Mouse (Mus musculus) frontal cortex, postnatal 10 days (tissue): Measurements from ENCODE around the gene Cacna1h.

Experiments used
- DNase-seq, 2 experiments: peaks; one replicate each; pipeline ENCODE4 v3.0.0; 2022; ENCODE audit warnings: low spot score in 2 of 2, mixed read lengths in 1 of 2

Cacna1h gene

GRCm38 (mm10) chr17:25433617-25434606, at the start of gene Cacna1h:
TSS of gene Cacna1h (minus strand) at chr17:25433783.
- DNase-seq: peak; percentile 79 to 83

GRCm38 (mm10) chr17:25482092-25482491, 48.5 kb upstream of the Cacna1h start:
- no peak for DNase-seq

- no peak for DNase-seq
Measured at GRCm38 (mm10) chr17:25480820-25481219, 47.2 kb upstream of the Cacna1h start.

- no peak for DNase-seq
Measured at GRCm38 (mm10) chr17:25480152-25480551, 46.6 kb upstream of the Cacna1h start.

- peak in 1 of 2 experiments; percentile 65 for DNase-seq
Measured at GRCm38 (mm10) chr17:25475946-25476744, 42.6 kb upstream of the Cacna1h start.

GRCm38 (mm10) chr17:25474330-25475077, 40.9 kb upstream of the Cacna1h start:
- peak; percentile 37 to 46 for DNase-seq

GRCm38 (mm10) chr17:25472044-25472443, 38.5 kb upstream of the Cacna1h start:
- DNase-seq: no peak

GRCm38 (mm10) chr17:25471418-25471817, 37.8 kb upstream of the Cacna1h start:
- no peak for DNase-seq

- peak in 1 of 2 experiments; percentile 68 for DNase-seq
Measured at GRCm38 (mm10) chr17:25469798-25470197, 36.2 kb upstream of the Cacna1h start.

GRCm38 (mm10) chr17:25468301-25468700, 34.7 kb upstream of the Cacna1h start:
- DNase-seq: no peak

GRCm38 (mm10) chr17:25467781-25468180, 34.2 kb upstream of the Cacna1h start:
- no peak for DNase-seq

- DNase-seq: no peak
Measured at GRCm38 (mm10) chr17:25466257-25466656, 32.7 kb upstream of the Cacna1h start.

- DNase-seq: no peak
Measured at GRCm38 (mm10) chr17:25464091-25464490, 30.5 kb upstream of the Cacna1h start.

GRCm38 (mm10) chr17:25463326-25463945, 29.9 kb upstream of the Cacna1h start:
- DNase-seq: no peak

- DNase-seq: no peak
Measured at GRCm38 (mm10) chr17:25462236-25462875, 28.8 kb upstream of the Cacna1h start.

- peak; percentile 67 to 68 for DNase-seq
Measured at GRCm38 (mm10) chr17:25456540-25456939, 23.0 kb upstream of the Cacna1h start.

- no peak for DNase-seq
Measured at GRCm38 (mm10) chr17:25454272-25454671, 20.7 kb upstream of the Cacna1h start, which contains the start of gene Tekt4. TSS of gene Tekt4 (plus strand) at chr17:25454615.

- DNase-seq: no peak
Measured at GRCm38 (mm10) chr17:25452246-25452965, 18.8 kb upstream of the Cacna1h start.

- DNase-seq: no peak
Measured at GRCm38 (mm10) chr17:25450329-25450728, 16.7 kb upstream of the Cacna1h start.

GRCm38 (mm10) chr17:25447865-25448264, 14.3 kb upstream of the Cacna1h start:
- DNase-seq: no peak
